Mouse (Mus musculus) myocyte (in vitro differentiated cells): Measurements from ENCODE around the gene Lrrc32. TPM values are rescaled to one million over a fixed set of nuclear protein-coding genes. Genes with fewer than 3 reads are reported as not detected.

Experiments used
- H3K27me3 ChIP-seq: one replicate; pipeline ENCODE4 v1.6.1; 2011; ENCODE audit not compliant: control insufficient read depth, insufficient read depth, insufficient read length
- H3K36me3 ChIP-seq: one replicate; pipeline ENCODE4 v1.6.1; 2011; ENCODE audit not compliant: control insufficient read depth, insufficient read depth
- H3K4me2 ChIP-seq: one replicate; pipeline ENCODE4 v1.6.1; 2011; ENCODE audit warnings: low read depth, control low read depth
- H3K4me3 ChIP-seq: one replicate; pipeline ENCODE4 v1.5.1; 2011; ENCODE audit warnings: mild to moderate bottlenecking, control low read depth, moderate library complexity
- H3K79me2 ChIP-seq: one replicate; pipeline ENCODE4 v1.6.1; 2011; ENCODE audit not compliant: control insufficient read depth, insufficient read depth
- H3ac ChIP-seq: one replicate; pipeline ENCODE4 v1.6.1; 2011; ENCODE audit not compliant: control insufficient read depth, insufficient read length
- CEBPB ChIP-seq: IDR thresholded peaks from 2 replicates; pipeline ENCODE4 v1.6.1; 2011; ENCODE audit warnings: mild to moderate bottlenecking, moderate library complexity; ENCODE audit not compliant: poor library complexity, insufficient read depth, severe bottlenecking
- E2F4 ChIP-seq: IDR thresholded peaks from one replicate; pipeline ENCODE4 v1.6.1; 2011; ENCODE audit warnings: mild to moderate bottlenecking, control low read depth, moderate library complexity; ENCODE audit not compliant: insufficient read depth
- MAX ChIP-seq: IDR thresholded peaks from one replicate; pipeline ENCODE4 v1.6.1; 2011; ENCODE audit warnings: low read depth, mild to moderate bottlenecking, control low read depth
- MYOD1 ChIP-seq, 3 experiments: IDR thresholded peaks; one replicate each; pipeline ENCODE4 v1.6.1; 2011; ENCODE audit warnings: control low read depth in 2 of 3, low read depth in 2 of 3, mild to moderate bottlenecking in 2 of 3, moderate library complexity in 1 of 3; ENCODE audit not compliant: insufficient read length in 2 of 3, control insufficient read depth in 1 of 3
- MYOG ChIP-seq, 3 experiments: IDR thresholded peaks; one replicate each; pipeline ENCODE4 v1.6.1; 2011; ENCODE audit warnings: control low read depth in 2 of 3, low read depth in 2 of 3, mild to moderate bottlenecking in 2 of 3; ENCODE audit not compliant: insufficient read length in 2 of 3, control insufficient read depth in 1 of 3, insufficient read depth in 1 of 3
- POLR2A ChIP-seq: IDR thresholded peaks from one replicate; pipeline ENCODE4 v1.6.1; 2011; ENCODE audit warnings: low read depth, mild to moderate bottlenecking, control low read depth, moderate library complexity; ENCODE audit not compliant: insufficient read length
- POLR2AphosphoS2 ChIP-seq: IDR thresholded peaks from one replicate; pipeline ENCODE4 v1.6.1; 2011; ENCODE audit warnings: low read depth, control low read depth; ENCODE audit not compliant: insufficient read length
- REST ChIP-seq: IDR thresholded peaks from one replicate; pipeline ENCODE4 v1.6.1; 2011; ENCODE audit warnings: mild to moderate bottlenecking, control low read depth, moderate library complexity; ENCODE audit not compliant: insufficient read depth, insufficient read length
- SRF ChIP-seq: IDR thresholded peaks from one replicate; pipeline ENCODE4 v1.6.1; 2011; ENCODE audit warnings: low read depth; ENCODE audit not compliant: control insufficient read depth, insufficient read length
- TCF12 ChIP-seq: IDR thresholded peaks from one replicate; pipeline ENCODE4 v1.6.1; 2011; ENCODE audit warnings: mild to moderate bottlenecking, control low read depth; ENCODE audit not compliant: poor library complexity, insufficient read depth, severe bottlenecking
- TCF3 ChIP-seq: IDR thresholded peaks from one replicate; pipeline ENCODE4 v1.6.1; 2011; ENCODE audit warnings: low read depth, control low read depth; ENCODE audit not compliant: insufficient read length
- USF1 ChIP-seq: IDR thresholded peaks from one replicate; pipeline ENCODE4 v1.6.1; 2011; ENCODE audit warnings: low read depth, mild to moderate bottlenecking, control low read depth, moderate library complexity
- polyA plus RNA-seq: library from polyadenylated mRNA; unstranded; fragments of >200 nt; fragmentation: generic; extraction: Trizol; gene quantifications from one replicate; pipeline ENCODE4 v1.2.1, GENCODE M21; 2012; ENCODE audit warnings: missing spikeins

The Lrrc32 gene
- polyA plus RNA-seq, 1 experiment, result 0.22 TPM

DNA sequence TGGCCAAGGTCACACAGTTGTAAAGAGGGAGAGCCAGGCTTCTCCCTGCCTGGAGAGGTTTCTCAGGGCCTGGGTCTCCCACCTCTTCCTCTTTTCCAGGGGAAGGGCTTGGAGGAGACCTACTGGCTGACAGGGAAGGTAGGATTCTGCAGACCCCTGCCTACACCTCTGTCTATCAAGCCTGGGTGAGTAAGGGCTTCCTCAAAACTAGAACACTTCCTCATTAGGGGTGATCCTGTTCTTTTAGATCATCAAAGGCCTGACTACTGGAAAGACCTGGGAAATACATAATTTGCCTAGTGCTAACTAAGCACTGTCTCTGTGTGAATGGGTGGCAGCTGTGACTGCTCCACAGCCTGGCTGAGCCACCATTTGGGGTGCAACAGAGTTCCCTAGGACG is 14.5 kb upstream of the Lrrc32 start:
- H3K4me3 ChIP-seq, result no peak overlapping the region
- no peaks in the 10 kb centered on the region for H3K27me3 ChIP-seq
- no peaks in the 10 kb centered on the region for H3K79me2 ChIP-seq
- no peak overlapping the region for H3K4me2 ChIP-seq
- H3K36me3 ChIP-seq, result no peaks in the 10 kb centered on the region
- no peak for TF ChIP-seq REST
- no peak for TF ChIP-seq CEBPB
- TF ChIP-seq USF1, result no peak
- no peak for TF ChIP-seq TCF3
- TF ChIP-seq SRF, result no peak
- no peak for TF ChIP-seq MYOD1 (IDR thresholded peaks at IDR 0.05; ENCODE audit: control insufficient read depth in 1 of 3, insufficient read length in 2 of 3, low read depth in 2 of 3)
- no peak for TF ChIP-seq TCF12
- TF ChIP-seq POLR2AphosphoS2, result no peak
- no peak overlapping the region for H3ac ChIP-seq

DNA sequence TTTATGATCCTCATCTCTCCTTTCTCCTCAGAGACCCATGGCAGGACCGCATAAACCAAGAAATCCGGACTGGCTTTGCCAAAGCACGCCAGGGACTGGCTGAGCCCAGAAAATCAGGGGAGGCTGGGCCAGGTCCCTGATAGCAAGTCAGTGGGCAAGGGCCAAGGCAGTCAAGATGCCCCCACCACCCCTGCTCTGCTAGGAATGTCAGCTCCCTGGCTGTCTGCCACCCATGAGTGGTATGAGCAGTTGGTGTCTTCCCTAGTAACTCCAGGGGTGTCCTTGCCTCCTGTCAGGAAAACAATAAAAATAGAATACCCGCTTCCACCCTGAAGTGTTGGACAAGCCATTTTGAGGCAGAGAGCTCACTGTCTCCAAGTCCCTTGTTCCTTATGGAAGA is 11.9 kb upstream of the Lrrc32 start:
- H3K36me3 ChIP-seq, result no peaks in the 10 kb centered on the region
- H3K4me3 ChIP-seq, result no peak overlapping the region
- no peaks in the 10 kb centered on the region for H3K79me2 ChIP-seq
- H3ac ChIP-seq, result no peak overlapping the region
- no peak overlapping the region for H3K4me2 ChIP-seq
- H3K27me3 ChIP-seq, result no peaks in the 10 kb centered on the region
- TF ChIP-seq REST (no peak), CEBPB (no peak), MYOG (IDR thresholded peaks at IDR 0.05; ENCODE audit: control insufficient read depth in 1 of 3, insufficient read depth in 1 of 3, insufficient read length in 2 of 3, low read depth in 2 of 3) (peak in 1 of 3 experiments; percentile 17), POLR2A (no peak), TCF3 (no peak), POLR2AphosphoS2 (no peak), E2F4 (no peak), TCF12 (no peak), MYOD1 (IDR thresholded peaks at IDR 0.05; ENCODE audit: control insufficient read depth in 1 of 3, insufficient read length in 2 of 3, low read depth in 2 of 3) (peak in 2 of 3 experiments; percentile 13 to 52)

DNA sequence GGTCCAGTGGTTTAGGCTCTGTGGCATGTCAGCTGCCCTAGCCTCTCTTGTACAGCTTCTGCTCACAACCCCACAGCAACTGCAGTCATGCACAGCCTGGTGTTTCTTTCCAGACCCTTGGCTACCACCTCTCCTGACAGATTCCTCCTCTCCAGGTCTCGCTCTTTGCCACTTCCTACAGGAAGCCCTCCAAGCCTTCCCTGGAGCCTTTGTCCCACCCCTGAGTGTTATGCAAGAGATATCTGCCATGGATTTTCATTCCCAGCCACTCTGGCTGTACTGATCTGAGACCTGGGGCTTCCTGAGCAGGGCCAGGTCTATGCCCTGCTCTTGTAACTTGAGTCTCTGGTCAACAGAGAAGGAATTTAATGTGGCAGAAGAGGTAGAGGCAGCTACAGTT is 8.6 kb upstream of the Lrrc32 start:
- TF ChIP-seq TCF12 (no peak), E2F4 (no peak), MAX (no peak), USF1 (no peak), POLR2AphosphoS2 (no peak), MYOG (IDR thresholded peaks at IDR 0.05; ENCODE audit: control insufficient read depth in 1 of 3, insufficient read depth in 1 of 3, insufficient read length in 2 of 3, low read depth in 2 of 3) (no peak), MYOD1 (IDR thresholded peaks at IDR 0.05; ENCODE audit: control insufficient read depth in 1 of 3, insufficient read length in 2 of 3, low read depth in 2 of 3) (no peak), POLR2A (no peak), SRF (no peak), TCF3 (no peak), CEBPB (no peak), REST (no peak)
- Histone ChIP-seq H3K27me3 (no peaks in the 10 kb centered on the region), H3K4me3 (no peak overlapping the region), H3K36me3 (no peaks in the 10 kb centered on the region), H3K79me2 (no peaks in the 10 kb centered on the region), H3K4me2 (no peak overlapping the region), H3ac (no peak overlapping the region)

DNA sequence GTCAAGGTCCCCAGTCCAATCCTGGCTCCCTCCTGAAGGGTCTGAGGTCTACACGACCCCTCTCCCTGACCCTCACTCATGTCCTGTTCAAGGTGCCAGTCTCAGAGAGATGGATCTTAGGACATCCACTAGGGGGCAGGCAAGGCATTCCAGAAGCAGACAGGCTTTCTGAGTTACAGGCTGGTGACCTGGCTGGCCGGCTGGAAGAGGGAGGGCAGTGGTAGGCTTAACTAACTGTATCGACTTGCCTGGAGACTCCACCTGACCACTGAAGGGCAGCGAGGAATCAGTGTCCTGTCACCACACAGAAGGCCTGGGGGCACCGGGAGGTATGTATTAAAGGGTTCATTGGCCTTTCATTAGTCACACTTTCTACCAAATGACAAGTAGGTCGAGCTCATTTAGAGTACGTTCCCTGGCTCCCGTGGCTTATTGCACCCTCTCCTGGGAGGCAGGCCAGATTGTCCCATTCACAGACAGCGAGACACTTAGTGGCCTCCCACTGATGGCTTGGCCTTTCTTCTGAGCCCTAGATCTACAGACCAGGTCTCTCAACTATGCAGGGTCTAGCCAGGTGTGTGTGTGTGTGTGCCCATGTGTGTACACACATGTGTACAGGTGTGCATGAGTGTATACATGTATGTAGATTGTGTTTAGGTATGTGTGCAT is 7.9 kb upstream of the Lrrc32 start:
- Histone ChIP-seq H3K27me3 (no peaks in the 10 kb centered on the region), H3K79me2 (no peaks in the 10 kb centered on the region), H3K4me2 (no peak overlapping the region), H3K4me3 (no peak overlapping the region), H3K36me3 (no peaks in the 10 kb centered on the region), H3ac (no peak overlapping the region)
- TF ChIP-seq TCF3 (no peak), USF1 (no peak), MYOD1 (IDR thresholded peaks at IDR 0.05; ENCODE audit: control insufficient read depth in 1 of 3, insufficient read length in 2 of 3, low read depth in 2 of 3) (no peak), MYOG (IDR thresholded peaks at IDR 0.05; ENCODE audit: control insufficient read depth in 1 of 3, insufficient read depth in 1 of 3, insufficient read length in 2 of 3, low read depth in 2 of 3) (no peak), REST (no peak), POLR2A (no peak), SRF (no peak), MAX (no peak), E2F4 (no peak), POLR2AphosphoS2 (no peak), CEBPB (no peak), TCF12 (no peak)

DNA sequence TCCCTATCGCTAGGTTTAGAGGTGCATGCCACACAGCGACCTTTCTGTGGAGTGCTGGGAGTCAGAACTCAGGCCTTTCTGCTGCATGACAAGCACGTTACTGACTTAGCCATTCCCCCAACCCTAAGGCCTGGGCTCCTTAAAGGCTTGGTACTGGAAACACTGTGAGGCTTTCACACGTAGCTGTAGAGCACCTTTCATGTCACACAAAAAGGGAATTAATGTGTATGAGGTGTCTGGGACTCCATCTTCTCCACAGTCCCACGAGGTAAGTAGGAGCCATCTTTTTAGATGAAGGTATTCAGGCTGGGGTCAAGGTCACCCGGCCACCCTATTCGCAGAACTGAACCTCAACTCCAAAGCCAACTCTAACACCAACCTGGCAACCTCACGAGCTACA is 7.2 kb upstream of the Lrrc32 start:
- Histone ChIP-seq H3K4me3 (no peak overlapping the region), H3ac (no peak overlapping the region), H3K79me2 (no peaks in the 10 kb centered on the region), H3K36me3 (no peaks in the 10 kb centered on the region), H3K27me3 (no peaks in the 10 kb centered on the region), H3K4me2 (no peak overlapping the region)
- TF ChIP-seq MYOD1 (IDR thresholded peaks at IDR 0.05; ENCODE audit: control insufficient read depth in 1 of 3, insufficient read length in 2 of 3, low read depth in 2 of 3), result no peak
- no peak for TF ChIP-seq USF1
- TF ChIP-seq CEBPB, result no peak
- TF ChIP-seq TCF12, result no peak
